In genomic region chr4:129057533-129058206, GRCm38 (mm10) we compare ENCODE assay signal across 8 mouse cellular contexts. TPM values are rescaled to one million over a fixed set of nuclear protein-coding genes. Genes with fewer than 3 reads are reported as not detected.
DNase-seq lines count a peak whose midpoint lies in the region; ATAC-seq and TF ChIP-seq lines count a peak whose summit lies in the region.

No protein-coding gene starts in this region.

- POLR2A ChIA-PET in Patski (lab: Charles Lee): interaction anchor here (0.6 to 1.4 kb wide), 6 partner anchors 9 to 1022 kb away, joined by 3 to 6 read pairs (median 4); partner anchors contain the start of gene Ak2

- WGBS in hindbrain, embryonic 15.5 days: 5% methylated on average over 34 of the region's 44 CpGs

- peak overlapping the region; percentile 83 for H3K9ac ChIP-seq in hindbrain, embryonic 15.5 days

- TF ChIP-seq CTCF in Patski (IDR thresholded peaks at IDR 0.05): no peak

- peak overlapping the region; percentile 72 for H3K4me2 ChIP-seq in hindbrain, embryonic 15.5 days

- peak; percentile 74 for ATAC-seq in Patski
- peak; percentile 95 for ATAC-seq in hindbrain, embryonic 15.5 days (ENCODE audit: low FRiP score, low read depth)

- DNase-seq in Patski (ENCODE audit: low read depth, low spot score): no peak
- peak; percentile 98 to 99 for DNase-seq in cerebellum, postnatal 14 days
- peak; percentile 94 to 95 for DNase-seq in frontal cortex, postnatal 25 days (ENCODE audit: low spot score in 2 of 2)
- DNase-seq in left cerebral cortex, adult 11 months (ENCODE audit: low spot score): peak; percentile 96
- peak; percentile 98 to 99 for DNase-seq in lung, postnatal 4 days
- peak; percentile 93 for DNase-seq in retina, postnatal 7 days (ENCODE audit: low read depth, low spot score)
- DNase-seq in urinary bladder, adult 2 months (ENCODE audit: low spot score): peak; percentile 98

- in situ Hi-C loops in Patski (cut with MboI; ENCODE audit: low pct_unique_long_range_greater_than_20kb): loop anchor here (5.0 kb wide), 1 partner anchor 55 kb away; no protein-coding TSS in a partner anchor

- CTCF ChIA-PET in Patski (lab: Charles Lee): no interaction called here

- peaks cover 24% of the 10 kb centered on the region for H3K4me1 ChIP-seq in hindbrain, embryonic 15.5 days (replicated peaks)

- no peaks in the 10 kb centered on the region for H3K9me3 ChIP-seq in hindbrain, embryonic 15.5 days

- no peaks in the 10 kb centered on the region for H3K36me3 ChIP-seq in hindbrain, embryonic 15.5 days

- peak overlapping the region; percentile 64 for H3K4me3 ChIP-seq in hindbrain, embryonic 15.5 days

- H3K27ac ChIP-seq in hindbrain, embryonic 15.5 days (replicated peaks): peak overlapping the region; percentile 95

- no peaks in the 10 kb centered on the region for H3K27me3 ChIP-seq in Patski
- H3K27me3 ChIP-seq in hindbrain, embryonic 15.5 days: no peaks in the 10 kb centered on the region

RNA-seq across cellular contexts. Expression of gene Rnf19b, which starts 0.4 kb away (rescaled TPM):
- polyA plus RNA-seq in Patski (2021): 31.4 TPM
- 32.2 and 34.6 TPM in 2 replicates for polyA plus RNA-seq in hindbrain, embryonic 15.5 days (2015; fragmentation: Nextera tagmentation; extraction: Ambion mirVana)
- polyA plus RNA-seq in urinary bladder, adult 2 months (2012; rRNA removed): 25.9 and 28.9 TPM in 2 replicates

RNA-seq across cellular contexts. Expression of gene Tmem54, which starts 47.7 kb away (rescaled TPM):
- not detected for polyA plus RNA-seq in Patski (2021)
- 0.14 TPM in 1 of 2 replicates, not detected in the other for polyA plus RNA-seq in hindbrain, embryonic 15.5 days (2015; fragmentation: Nextera tagmentation; extraction: Ambion mirVana)
- polyA plus RNA-seq in urinary bladder, adult 2 months (2012; rRNA removed): 25.3 and 27.2 TPM in 2 replicates

Comparison
In these comparisons a context has a peak if more than half of its experiments do, and no peak if none do; other contexts are left out.
1. RNA of gene Tmem54, which starts 47.7 kb away (polyA plus RNA-seq): 25.3 to 27.2 TPM in urinary bladder, adult 2 months; 0.14 TPM in hindbrain, embryonic 15.5 days and not detected in Patski (single experiment); every median in the first group is over 10 times any median in the second.